Mouse (Mus musculus): Measurements from ENCODE around the gene Cntnap5a.

The Cntnap5a gene

DNA sequence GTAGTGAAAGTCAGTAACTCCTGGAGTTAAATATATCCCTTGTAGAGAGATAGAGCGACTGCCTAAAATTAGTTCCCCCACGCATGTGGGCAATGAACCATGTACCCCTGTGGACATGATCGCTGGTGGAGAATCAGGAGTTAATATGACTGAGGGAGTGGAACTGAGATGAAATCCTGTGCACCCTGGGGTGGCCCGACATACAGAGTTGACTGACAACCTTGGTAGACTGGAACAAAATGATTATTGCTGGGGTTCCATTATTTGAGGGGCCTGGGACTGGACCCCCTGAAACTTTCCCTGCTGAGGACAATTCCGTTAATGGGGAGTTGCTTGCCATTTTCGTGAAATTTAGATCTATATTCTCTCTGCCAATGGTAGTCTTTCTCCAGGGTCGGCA lies 683.0 kb downstream of the Cntnap5a start:
- no peak for DNase-seq

- no peak for DNase-seq
Observed at GRCm38 (mm10) chr1:116370817-116371216, 686.3 kb downstream of the Cntnap5a start.

GRCm38 (mm10) chr1:116373551-116373950 lies 689.0 kb downstream of the Cntnap5a start:
- DNase-seq = no peak

DNA sequence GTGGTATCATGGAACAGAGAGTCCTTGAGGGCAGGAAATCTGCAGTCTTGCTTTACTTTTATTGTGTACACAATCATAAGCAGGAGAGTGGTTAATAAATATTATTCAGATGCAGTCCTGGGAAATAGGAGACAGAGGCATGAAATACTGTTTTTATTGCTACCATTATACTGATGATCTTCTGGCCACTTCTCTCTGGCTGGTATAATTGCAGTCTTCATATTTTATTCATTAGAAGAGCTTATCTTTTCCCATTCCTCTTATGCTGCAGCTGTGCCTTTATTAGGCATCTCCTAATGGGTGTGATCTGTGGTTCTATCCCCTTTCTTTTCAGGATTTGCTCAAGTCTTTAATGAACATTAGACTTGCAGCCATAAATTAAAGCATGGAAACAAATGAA lies 707.8 kb downstream of the Cntnap5a start:
- DNase-seq = no peak

DNA sequence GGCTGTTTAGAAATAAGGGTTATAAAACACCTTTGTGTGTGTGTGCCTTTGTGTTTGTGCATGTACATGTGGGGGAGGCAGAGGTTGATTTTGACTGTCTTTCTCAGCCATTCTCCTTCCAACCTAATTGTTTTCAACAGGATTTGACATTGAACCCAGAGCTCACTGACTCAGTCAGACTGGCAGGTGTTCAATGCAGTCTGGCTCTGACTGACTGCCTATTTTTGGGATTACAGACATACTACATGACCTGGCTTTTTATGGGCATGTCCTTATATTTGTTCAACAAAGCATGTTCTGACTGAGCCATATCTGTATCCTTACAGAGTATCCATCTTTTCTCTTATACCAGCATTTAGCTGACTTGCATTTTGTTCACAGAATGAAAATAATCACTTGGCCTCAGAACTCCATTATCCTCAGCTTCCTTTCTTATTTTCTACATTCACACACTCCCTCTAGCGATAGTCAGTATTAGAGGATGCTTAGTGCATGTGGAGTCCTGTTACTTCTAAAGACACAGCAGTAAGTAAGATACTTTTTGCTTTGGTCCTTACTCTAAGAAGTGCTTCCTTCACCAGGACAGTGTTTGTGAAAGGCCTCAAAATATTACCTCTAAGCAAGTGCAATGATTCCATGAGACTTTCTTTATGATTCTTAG lies 717.6 kb downstream of the Cntnap5a start:
- no peak for DNase-seq

DNA sequence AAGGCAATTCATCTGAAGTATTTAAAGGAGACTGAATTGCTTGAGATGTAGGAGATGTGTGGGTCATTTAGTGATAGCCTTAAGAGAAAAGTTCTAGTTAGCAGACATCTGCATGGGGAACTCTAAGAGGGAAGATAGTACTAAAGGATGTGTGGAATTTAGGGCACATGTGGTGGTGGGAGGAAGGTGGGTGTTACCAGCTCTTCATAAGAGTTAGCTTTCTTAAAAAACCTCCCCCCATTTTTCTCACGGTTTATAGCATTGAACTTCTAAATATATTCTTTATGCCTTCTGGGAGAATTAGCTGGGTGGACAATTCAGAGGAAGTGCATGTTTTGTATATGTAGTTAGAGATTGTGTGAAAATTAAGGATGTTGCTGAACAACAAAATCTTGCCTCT lies 725.3 kb downstream of the Cntnap5a start:
- DNase-seq = no peak

GRCm38 (mm10) chr1:116428396-116428795 lies 743.8 kb downstream of the Cntnap5a start:
- no peak for DNase-seq

DNA sequence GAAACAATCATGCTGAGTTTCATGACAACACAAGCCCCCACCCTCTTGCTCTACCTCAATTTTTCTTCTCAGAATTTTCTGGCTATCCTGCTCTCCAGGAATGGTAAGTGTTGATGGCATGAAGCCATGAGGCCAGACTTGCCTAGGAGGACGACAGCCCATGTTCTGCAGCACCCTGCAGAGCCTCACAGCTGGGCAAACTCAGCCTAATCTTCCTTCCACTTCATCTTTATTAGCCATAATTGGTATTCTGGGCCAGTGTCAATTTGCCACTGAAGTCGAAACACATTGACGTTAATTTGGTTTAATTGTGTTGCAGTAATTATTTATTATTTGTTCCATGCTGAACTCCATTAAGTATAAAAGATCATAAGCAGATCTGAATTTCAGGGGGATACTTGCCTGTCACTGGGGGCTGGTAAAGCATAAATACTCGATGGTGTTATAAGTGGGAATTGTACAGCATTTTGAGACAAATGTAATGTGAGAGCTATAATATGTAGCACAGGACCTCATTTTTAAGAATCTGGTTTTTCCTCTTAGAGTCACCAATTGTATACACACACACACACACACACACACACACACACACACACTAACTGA lies 770.7 kb downstream of the Cntnap5a start:
- no peak for DNase-seq

DNA sequence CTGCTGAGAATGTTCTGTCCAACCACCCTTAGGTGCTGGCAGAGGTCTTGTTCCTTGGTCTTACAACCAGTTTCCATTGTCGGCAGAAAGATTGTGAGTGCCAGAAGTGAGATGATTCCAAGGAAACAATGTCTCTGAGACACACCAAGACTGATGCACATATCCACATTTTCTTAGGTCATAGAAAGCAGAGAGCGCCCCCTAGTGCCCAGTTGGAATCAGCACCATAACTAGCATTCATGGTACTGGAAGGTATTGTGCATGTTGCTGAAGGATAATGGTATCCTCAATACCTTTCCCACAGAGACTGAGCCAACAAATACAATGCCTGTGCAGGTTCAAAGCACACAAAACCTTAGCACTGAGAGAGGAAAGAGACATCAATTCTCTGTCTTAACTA lies 793.1 kb downstream of the Cntnap5a start:
- peak; percentile 48 for DNase-seq

DNA sequence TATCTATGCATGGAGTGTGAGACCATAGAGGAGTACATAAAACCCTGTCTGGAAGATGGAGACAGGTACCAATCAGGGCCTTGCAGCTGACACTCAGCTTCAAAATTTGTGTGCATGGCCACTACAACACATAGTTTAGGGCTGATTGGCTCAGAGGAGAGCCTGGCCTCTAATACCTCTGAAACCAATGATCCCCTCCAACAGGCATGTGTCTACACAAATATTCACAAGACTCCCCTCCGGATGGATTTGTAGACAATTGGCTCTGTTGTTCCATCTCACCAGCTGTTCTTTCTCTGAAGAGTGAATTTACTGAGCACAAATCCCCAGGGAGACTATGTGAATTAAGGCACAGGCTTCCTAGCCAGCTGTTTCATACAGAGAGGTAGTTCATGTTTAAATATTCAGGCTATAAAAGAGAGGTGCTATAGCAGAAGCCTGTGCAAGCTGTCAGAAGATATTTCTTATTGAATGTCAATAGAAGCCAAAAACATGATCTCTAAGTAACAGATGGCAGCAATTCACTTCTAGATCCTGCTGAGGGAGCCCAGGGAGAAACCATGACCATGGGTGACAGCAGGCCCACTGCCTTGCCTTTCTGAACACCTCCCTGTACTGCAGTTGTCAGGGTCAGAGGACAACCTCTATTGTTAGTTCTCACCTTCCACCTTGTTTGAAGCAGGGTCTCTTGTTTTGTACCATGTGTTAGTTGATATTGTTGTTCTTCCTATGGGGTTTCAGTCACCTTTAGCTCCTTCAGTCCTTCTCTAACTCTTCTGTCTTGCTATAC lies 804.4 kb downstream of the Cntnap5a start:
- no peak for DNase-seq

DNA sequence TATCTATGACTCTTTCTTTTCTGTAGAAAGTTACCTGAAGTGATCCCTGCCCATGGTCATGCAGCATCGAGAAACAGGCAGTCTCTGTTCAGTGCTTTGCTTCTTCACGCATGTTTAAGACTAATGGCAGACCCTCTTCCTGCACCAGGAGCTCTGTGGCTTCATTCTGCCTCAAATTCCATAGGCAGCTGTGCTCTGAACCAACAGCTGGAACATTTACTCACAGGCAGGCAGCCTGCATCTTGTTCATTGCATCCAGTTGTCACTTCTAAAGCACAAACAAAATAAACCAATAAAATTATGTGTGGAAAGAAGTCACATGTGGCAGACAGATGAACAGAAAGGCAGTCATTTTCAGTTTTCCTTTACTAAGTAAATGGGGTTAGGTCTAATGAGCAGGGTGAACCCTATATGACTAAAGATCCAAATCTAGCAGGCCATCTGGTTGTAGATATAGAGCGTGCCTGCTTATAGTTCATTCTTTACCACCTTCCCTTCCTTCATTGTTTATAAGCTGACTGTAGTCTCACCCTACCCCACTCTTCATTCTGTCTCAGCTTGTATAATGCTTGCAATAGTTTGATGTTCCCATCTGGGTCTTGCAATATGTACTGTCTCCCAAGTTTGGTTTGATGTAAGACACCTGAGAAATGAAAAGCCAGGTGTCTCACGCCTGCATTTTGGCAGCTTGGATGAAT lies 893.6 kb downstream of the Cntnap5a start:
- peak; percentile 4 for DNase-seq

DNA sequence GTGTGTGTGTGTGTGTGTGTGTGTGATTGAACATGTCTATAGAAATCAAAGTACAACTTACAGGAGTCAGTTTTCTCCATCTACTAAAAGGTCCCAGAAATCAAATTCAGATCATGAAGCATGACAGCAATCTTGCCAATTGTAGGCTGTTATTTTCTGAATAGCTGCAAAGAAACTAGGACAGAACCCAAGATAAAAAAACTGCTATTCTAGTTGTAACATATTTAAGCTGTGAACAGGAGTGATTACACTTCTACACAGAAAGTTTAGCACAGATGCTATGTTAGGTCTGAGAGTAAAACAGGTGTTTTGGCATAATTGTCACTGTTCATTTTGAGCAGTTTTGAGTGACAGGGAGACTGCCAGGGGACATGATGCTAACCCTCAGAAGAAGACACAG lies 931.7 kb downstream of the Cntnap5a start:
- no peak for DNase-seq

All from kidney, postnatal 10 days (tissue).